Mouse (Mus musculus) forebrain, embryonic 11.5 days (tissue): ENCODE results near the gene Tmem88b. TPM values are rescaled to one million over a fixed set of nuclear protein-coding genes. Genes with fewer than 3 reads are reported as not detected.
"Not testable (repeated sequence)": the region's sequence is repeated elsewhere in the genome, so short reads cannot be mapped to it uniquely, and the experiment has no call there.

Experiments
- ATAC-seq: fragments of 200-750 bp; cut with Nextera tagmentation; replicated peaks from 2 replicates; pipeline ENCODE4 v1.8.0; 2017; ENCODE audit warnings: moderate TSS enrichment; ENCODE audit not compliant: low FRiP score
- DNase-seq: peaks from one replicate; pipeline ENCODE4 v3.0.0-alpha.2; 2017; ENCODE audit warnings: low spot score
- H3K27ac ChIP-seq: fragments of 300-500 bp; sonication (generic); 2 replicates; pipeline ENCODE4 v1.5.1; 2014; ENCODE audit warnings: low read depth, low read length
- H3K27me3 ChIP-seq: fragments of 300-500 bp; sonication (generic); 2 replicates; pipeline ENCODE4 v1.6.1; 2014; ENCODE audit warnings: mild to moderate bottlenecking, low read length, mixed read lengths; ENCODE audit not compliant: control insufficient read depth, insufficient read depth
- H3K36me3 ChIP-seq: fragments of 300-500 bp; sonication (generic); 2 replicates; pipeline ENCODE4 v1.6.1; 2014; ENCODE audit warnings: mild to moderate bottlenecking, low read length, moderate library complexity, mixed read lengths; ENCODE audit not compliant: control insufficient read depth, insufficient read depth
- H3K4me1 ChIP-seq: fragments of 300-500 bp; sonication (generic); replicated peaks from 2 replicates; pipeline ENCODE4 v1.6.1; 2014; ENCODE audit warnings: low read length, mixed read lengths; ENCODE audit not compliant: control insufficient read depth, insufficient read depth
- H3K4me2 ChIP-seq: fragments of 300-500 bp; sonication (generic); 2 replicates; pipeline ENCODE4 v1.6.1; 2014; ENCODE audit warnings: low read depth, mild to moderate bottlenecking, low read length, moderate library complexity, mixed read lengths; ENCODE audit not compliant: severe bottlenecking
- H3K4me3 ChIP-seq: fragments of 300-500 bp; sonication (generic); 2 replicates; pipeline ENCODE4 v1.5.1; 2014; ENCODE audit warnings: low read depth, low read length
- H3K9ac ChIP-seq: fragments of 300-500 bp; sonication (generic); 2 replicates; pipeline ENCODE4 v1.6.1; 2014; ENCODE audit warnings: low read length
- H3K9me3 ChIP-seq: fragments of 300-500 bp; sonication (generic); 2 replicates; pipeline ENCODE4 v1.6.1; 2016; ENCODE audit warnings: low read length, mixed read lengths; ENCODE audit not compliant: control insufficient read depth
- WGBS: fragments of 180-500 bp; shearing (Covaris S2); extraction: QIAGEN DNeasy Blood & Tissue Kit; methylation state at CpG from one replicate; pipeline ENCODE4 v1.1.7; 2014; 5-methylcytosine and 5-hydroxymethylcytosine counted together
- polyA plus RNA-seq: library from polyadenylated mRNA; unstranded; fragments of >200 nt; fragmentation: Nextera tagmentation; extraction: Ambion mirVana; gene quantifications from 2 replicates; pipeline ENCODE4 v1.2.1, GENCODE M21; 2014

The Tmem88b gene
- polyA plus RNA-seq, 1 experiment from 2014 or later = 0.43 TPM

GRCm38 (mm10) chr4:155802075-155802474 is 16.4 kb upstream of the Tmem88b start:
- Histone ChIP-seq H3K4me2 (no peak overlapping the region), H3K27me3 (no peaks in the 10 kb centered on the region; the same call in 1 of the 2 replicates), H3K9ac (no peak overlapping the region), H3K36me3 (no peaks in the 10 kb centered on the region), H3K4me1 (peaks cover 5% of the 10 kb centered on the region; the same call in 1 of the 2 replicates), H3K27ac (no peak overlapping the region), H3K4me3 (no peak overlapping the region), H3K9me3 (no peaks in the 10 kb centered on the region)
- ATAC-seq (no peak), DNase-seq (no peak)
- 100% methylated on average over 1 of the region's 1 CpGs for WGBS

- WGBS = 90% methylated on average over 2 of the region's 2 CpGs
- no peaks in the 10 kb centered on the region for H3K27me3 ChIP-seq
- no peaks in the 10 kb centered on the region for H3K36me3 ChIP-seq
- no peak overlapping the region for H3K27ac ChIP-seq
- no peaks in the 10 kb centered on the region for H3K9me3 ChIP-seq
- DNase-seq (no peak), ATAC-seq (no peak)
- H3K4me3 ChIP-seq = no peak overlapping the region
- no peak overlapping the region for H3K4me2 ChIP-seq
- H3K9ac ChIP-seq = no peak overlapping the region
- H3K4me1 ChIP-seq = no peaks in the 10 kb centered on the region
These were observed 8.1 kb upstream of the Tmem88b start for GRCm38 (mm10) chr4:155793730-155794129.

- ATAC-seq (no peak), DNase-seq (no peak)
- Histone ChIP-seq H3K4me2 (no peak overlapping the region), H3K9ac (no peak overlapping the region), H3K36me3 (no peaks in the 10 kb centered on the region), H3K9me3 (no peaks in the 10 kb centered on the region), H3K4me1 (no peaks in the 10 kb centered on the region), H3K4me3 (no peak overlapping the region), H3K27me3 (no peaks in the 10 kb centered on the region), H3K27ac (no peak overlapping the region)
- 76% methylated on average over 24 of the region's 24 CpGs for WGBS
These were observed 5.7 kb upstream of the Tmem88b start for GRCm38 (mm10) chr4:155791240-155791933.

GRCm38 (mm10) chr4:155790650-155791161 is 5.0 kb upstream of the Tmem88b start:
- H3K4me3 ChIP-seq = no peak overlapping the region
- 84% methylated on average over 3 of the region's 3 CpGs for WGBS
- ATAC-seq (no peak), DNase-seq (no peak)
- H3K4me1 ChIP-seq = no peaks in the 10 kb centered on the region
- H3K27ac ChIP-seq = no peak overlapping the region
- no peaks in the 10 kb centered on the region for H3K27me3 ChIP-seq
- no peak overlapping the region for H3K9ac ChIP-seq
- H3K4me2 ChIP-seq = no peak overlapping the region
- no peaks in the 10 kb centered on the region for H3K36me3 ChIP-seq
- H3K9me3 ChIP-seq = no peaks in the 10 kb centered on the region

- no peak within 1 kb of the TSS for H3K4me2 ChIP-seq
- ATAC-seq (no peak), DNase-seq (no peak)
- H3K9me3 ChIP-seq = no peaks in the 10 kb centered on the region
- no peaks in the 10 kb centered on the region for H3K4me1 ChIP-seq
- WGBS = 79% methylated on average over 3 of the region's 3 CpGs
- H3K4me3 ChIP-seq = no peak within 1 kb of the TSS
- H3K27ac ChIP-seq = no peak within 1 kb of the TSS
- H3K36me3 ChIP-seq = no peaks in the 10 kb centered on the region
- H3K9ac ChIP-seq = no peak within 1 kb of the TSS
- no peaks in the 10 kb centered on the region for H3K27me3 ChIP-seq
These were observed 4.4 kb upstream of the Tmem88b start, which contains the start of gene Ankrd65 for GRCm38 (mm10) chr4:155790021-155790489. TSS of gene Ankrd65 (plus strand) at chr4:155790439.

DNA sequence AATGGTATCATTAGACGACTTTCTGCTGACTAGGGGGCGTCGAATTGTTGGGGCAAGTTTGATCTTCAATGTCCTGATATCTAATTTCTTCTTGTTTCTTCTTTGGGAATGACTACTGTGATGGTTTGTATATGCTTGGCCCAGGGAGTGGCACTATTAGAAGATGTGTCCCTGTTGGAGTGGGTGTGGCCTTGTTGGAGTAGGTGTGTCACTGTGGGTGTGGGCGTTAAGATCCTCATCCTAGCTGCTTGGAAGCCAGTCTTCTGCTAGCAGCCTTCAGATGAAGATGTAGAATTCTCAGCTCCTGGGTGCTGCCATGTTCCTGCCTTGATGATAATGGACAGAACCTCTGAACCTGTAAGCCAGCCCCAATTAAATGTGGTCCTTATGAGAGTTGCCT is 3.2 kb upstream of the Tmem88b start:
- H3K9me3 ChIP-seq, H3K27ac ChIP-seq, H3K4me2 ChIP-seq, H3K27me3 ChIP-seq, H3K9ac ChIP-seq, H3K4me1 ChIP-seq, DNase-seq, ATAC-seq, H3K4me3 ChIP-seq, H3K36me3 ChIP-seq: not testable (repeated sequence)
- WGBS = 84% methylated on average over 4 of the region's 4 CpGs

DNA sequence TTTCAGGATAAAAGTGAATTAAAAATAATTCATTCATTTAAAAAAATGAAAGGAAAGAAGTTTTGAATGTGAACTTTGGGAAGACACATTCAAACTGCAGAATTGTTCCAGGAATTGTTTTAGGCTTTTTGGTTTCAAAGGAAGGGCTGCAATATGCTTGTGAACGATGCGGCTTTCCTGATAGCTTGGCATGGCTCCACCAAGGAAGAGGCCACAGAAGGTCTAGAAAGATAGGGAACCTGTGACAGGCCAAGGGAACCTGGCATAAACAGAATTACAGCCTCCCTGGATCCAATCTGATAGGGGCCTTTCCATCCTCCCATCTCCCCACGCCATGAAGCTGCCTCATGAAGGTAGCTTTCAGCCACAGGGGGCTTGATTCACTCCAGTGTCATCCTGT is 2.6 kb upstream of the Tmem88b start:
- Histone ChIP-seq H3K27me3 (no peaks in the 10 kb centered on the region), H3K9me3 (no peaks in the 10 kb centered on the region), H3K4me3 (no peak overlapping the region), H3K9ac (no peak overlapping the region), H3K4me1 (no peaks in the 10 kb centered on the region; the same call in 1 of the 2 replicates), H3K36me3 (no peaks in the 10 kb centered on the region), H3K27ac (no peak overlapping the region), H3K4me2 (no peak overlapping the region)
- ATAC-seq = no peak
- DNase-seq = no peak
- WGBS = 74% methylated on average over 3 of the region's 3 CpGs

- DNase-seq (no peak), ATAC-seq (no peak)
- Histone ChIP-seq H3K27me3 (no peaks in the 10 kb centered on the region), H3K36me3 (no peaks in the 10 kb centered on the region), H3K9ac (peak overlapping the region; percentile 8; the same call in 1 of the 2 replicates), H3K4me1 (no peaks in the 10 kb centered on the region; the same call in 1 of the 2 replicates), H3K4me3 (no peak overlapping the region), H3K4me2 (no peak overlapping the region), H3K27ac (no peak overlapping the region), H3K9me3 (no peaks in the 10 kb centered on the region)
- 82% methylated on average over 10 of the region's 10 CpGs for WGBS
These were observed 428 bp downstream of the Tmem88b start for GRCm38 (mm10) chr4:155785246-155785645.
